Mouse (Mus musculus): ENCODE results near the gene Car14. TPM values are rescaled to one million over a fixed set of nuclear protein-coding genes. Genes with fewer than 3 reads are reported as not detected.

The Car14 gene
- polyA plus RNA-seq, 1 experiment from 2014 or later: 128 TPM

DNA sequence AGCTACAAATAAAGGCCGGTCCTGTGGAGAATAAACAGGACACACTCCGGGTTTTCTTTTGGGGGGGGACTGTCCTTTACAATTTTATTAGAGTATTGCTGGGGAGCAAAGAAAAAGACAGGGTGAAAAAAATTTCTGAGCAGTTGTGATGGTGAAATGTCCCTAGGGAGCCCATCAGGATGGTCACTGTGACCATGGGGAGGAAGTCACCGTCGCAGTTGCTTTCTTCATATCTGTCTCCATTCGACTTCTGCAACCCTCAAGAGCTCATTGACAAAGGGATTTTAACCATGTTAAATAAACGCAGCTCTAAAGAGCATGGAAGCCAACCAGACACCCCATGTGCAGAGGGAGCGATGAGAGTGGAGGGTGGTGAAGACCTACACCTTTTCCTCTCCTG lies 12.3 kb upstream of the Car14 start:
- 75% methylated on average over 7 of the region's 7 CpGs for WGBS
- Histone ChIP-seq H3K36me3 (ENCODE audit: control insufficient read depth, insufficient read depth, low read length) (no peaks in the 10 kb centered on the region), H3K4me2 (ENCODE audit: low read depth, severe bottlenecking) (no peak overlapping the region), H3K4me3 (ENCODE audit: low read depth, low read length) (no peak overlapping the region), H3K27me3 (ENCODE audit: control insufficient read depth, insufficient read depth, low read length) (no peaks in the 10 kb centered on the region), H3K4me1 (ENCODE audit: control insufficient read depth, insufficient read depth, low read length) (no peaks in the 10 kb centered on the region), H3K9me3 (ENCODE audit: control insufficient read depth, low read length) (no peaks in the 10 kb centered on the region), H3K27ac (replicated peaks; ENCODE audit: low read depth, low read length) (no peak overlapping the region), H3K9ac (ENCODE audit: low read length) (no peak overlapping the region)
- no peak for DNase-seq (ENCODE audit: low spot score)
- ATAC-seq (ENCODE audit: insufficient number of reproducible peaks, low FRiP score, low TSS enrichment, low read depth): no peak

GRCm38 (mm10) chr3:95914706-95915105 lies 10.2 kb upstream of the Car14 start:
- no peak overlapping the region for H3K4me2 ChIP-seq (ENCODE audit: low read depth, severe bottlenecking)
- no peaks in the 10 kb centered on the region for H3K27me3 ChIP-seq (ENCODE audit: control insufficient read depth, insufficient read depth, low read length)
- H3K4me3 ChIP-seq (ENCODE audit: low read depth, low read length): no peak overlapping the region
- 93% methylated on average over 4 of the region's 4 CpGs for WGBS
- no peak overlapping the region for H3K27ac ChIP-seq (replicated peaks; ENCODE audit: low read depth, low read length)
- H3K36me3 ChIP-seq (ENCODE audit: control insufficient read depth, insufficient read depth, low read length): no peaks in the 10 kb centered on the region
- DNase-seq (ENCODE audit: low spot score) (no peak), ATAC-seq (ENCODE audit: insufficient number of reproducible peaks, low FRiP score, low TSS enrichment, low read depth) (no peak)
- no peaks in the 10 kb centered on the region for H3K4me1 ChIP-seq (ENCODE audit: control insufficient read depth, insufficient read depth, low read length)
- H3K9me3 ChIP-seq (ENCODE audit: control insufficient read depth, low read length): no peaks in the 10 kb centered on the region
- H3K9ac ChIP-seq (ENCODE audit: low read length): no peak overlapping the region

GRCm38 (mm10) chr3:95907613-95908012 lies 3.1 kb upstream of the Car14 start:
- Histone ChIP-seq H3K36me3 (ENCODE audit: control insufficient read depth, insufficient read depth, low read length) (no peaks in the 10 kb centered on the region), H3K4me2 (ENCODE audit: low read depth, severe bottlenecking) (no peak overlapping the region), H3K4me3 (ENCODE audit: low read depth, low read length) (no peak overlapping the region), H3K9ac (ENCODE audit: low read length) (no peak overlapping the region), H3K9me3 (ENCODE audit: control insufficient read depth, low read length) (no peaks in the 10 kb centered on the region), H3K4me1 (ENCODE audit: control insufficient read depth, insufficient read depth, low read length) (peaks cover 4% of the 10 kb centered on the region; the same call in 1 of the 2 replicates), H3K27ac (replicated peaks; ENCODE audit: low read depth, low read length) (no peak overlapping the region), H3K27me3 (ENCODE audit: control insufficient read depth, insufficient read depth, low read length) (no peaks in the 10 kb centered on the region)
- 48% methylated on average over 4 of the region's 4 CpGs for whole genome bisulfite sequencing
- DNase-seq (ENCODE audit: low spot score): no peak
- ATAC-seq (ENCODE audit: insufficient number of reproducible peaks, low FRiP score, low TSS enrichment, low read depth): no peak

GRCm38 (mm10) chr3:95906860-95907259 lies 2.4 kb upstream of the Car14 start:
- H3K4me3 ChIP-seq (ENCODE audit: low read depth, low read length): peak overlapping the region; percentile 12
- H3K9ac ChIP-seq (ENCODE audit: low read length): no peak overlapping the region
- H3K36me3 ChIP-seq (ENCODE audit: control insufficient read depth, insufficient read depth, low read length): no peaks in the 10 kb centered on the region
- no peak overlapping the region for H3K27ac ChIP-seq (replicated peaks; ENCODE audit: low read depth, low read length)
- peaks cover 4% of the 10 kb centered on the region for H3K4me1 ChIP-seq (ENCODE audit: control insufficient read depth, insufficient read depth, low read length)
- WGBS: under 1% methylated on average over 12 of the region's 12 CpGs
- peak overlapping the region; percentile 90 for H3K4me2 ChIP-seq (ENCODE audit: low read depth, severe bottlenecking)
- peak; percentile 87 for DNase-seq (ENCODE audit: low spot score)
- H3K27me3 ChIP-seq (ENCODE audit: control insufficient read depth, insufficient read depth, low read length): no peaks in the 10 kb centered on the region
- no peaks in the 10 kb centered on the region for H3K9me3 ChIP-seq (ENCODE audit: control insufficient read depth, low read length)
- no peak for ATAC-seq (ENCODE audit: insufficient number of reproducible peaks, low FRiP score, low TSS enrichment, low read depth)

DNA sequence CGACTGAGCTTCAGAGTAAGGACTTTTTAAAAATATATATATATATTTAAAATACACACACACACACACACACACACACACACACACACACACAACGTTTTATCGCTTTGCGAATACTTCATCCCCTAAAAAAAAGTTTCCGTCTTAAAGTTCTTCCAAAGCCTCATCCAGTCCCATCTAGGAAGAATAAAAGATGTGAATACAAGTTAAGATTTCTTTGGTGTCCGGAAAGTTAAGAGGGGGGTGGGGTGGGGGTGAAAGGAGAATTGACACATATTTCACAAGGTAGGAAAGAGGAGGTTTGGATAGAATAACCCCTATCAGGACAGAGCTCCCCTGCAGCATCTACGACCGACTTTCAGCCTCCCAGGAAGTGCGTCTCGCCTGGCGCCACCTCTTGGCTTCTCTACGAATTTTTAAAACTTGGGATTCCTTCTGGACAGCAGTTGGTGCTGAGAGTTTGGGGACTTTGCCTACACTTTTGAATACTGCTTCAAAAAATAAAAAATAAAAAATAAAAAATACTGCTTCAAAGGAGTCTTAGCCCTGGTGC lies 1.5 kb upstream of the Car14 start:
- ATAC-seq (ENCODE audit: insufficient number of reproducible peaks, low FRiP score, low TSS enrichment, low read depth): no peak
- H3K36me3 ChIP-seq (ENCODE audit: control insufficient read depth, insufficient read depth, low read length): no peaks in the 10 kb centered on the region
- peak; percentile 80 for DNase-seq (ENCODE audit: low spot score)
- peaks cover 4% of the 10 kb centered on the region for H3K4me1 ChIP-seq (ENCODE audit: control insufficient read depth, insufficient read depth, low read length)
- H3K27ac ChIP-seq (replicated peaks; ENCODE audit: low read depth, low read length): 0 out of 2 replicates have a peak overlapping the region, but pooled peaks have one; percentile 81
- H3K9ac ChIP-seq (ENCODE audit: low read length): peak overlapping the region; percentile 72
- under 1% methylated on average over 12 of the region's 12 CpGs for WGBS
- H3K27me3 ChIP-seq (ENCODE audit: control insufficient read depth, insufficient read depth, low read length): no peaks in the 10 kb centered on the region
- H3K9me3 ChIP-seq (ENCODE audit: control insufficient read depth, low read length): no peaks in the 10 kb centered on the region
- peak overlapping the region; percentile 45 for H3K4me3 ChIP-seq (ENCODE audit: low read depth, low read length)
- H3K4me2 ChIP-seq (ENCODE audit: low read depth, severe bottlenecking): peak overlapping the region; percentile 90

GRCm38 (mm10) chr3:95905146-95905939 lies 852 bp upstream of the Car14 start:
- Histone ChIP-seq H3K36me3 (ENCODE audit: control insufficient read depth, insufficient read depth, low read length) (no peaks in the 10 kb centered on the region), H3K4me1 (ENCODE audit: control insufficient read depth, insufficient read depth, low read length) (peaks cover 4% of the 10 kb centered on the region), H3K4me3 (ENCODE audit: low read depth, low read length) (peak overlapping the region; percentile 45), H3K9me3 (ENCODE audit: control insufficient read depth, low read length) (no peaks in the 10 kb centered on the region), H3K4me2 (ENCODE audit: low read depth, severe bottlenecking) (peak overlapping the region; percentile 90), H3K27ac (replicated peaks; ENCODE audit: low read depth, low read length) (peak overlapping the region; percentile 81), H3K27me3 (ENCODE audit: control insufficient read depth, insufficient read depth, low read length) (no peaks in the 10 kb centered on the region), H3K9ac (ENCODE audit: low read length) (peak overlapping the region; percentile 72)
- ATAC-seq (ENCODE audit: insufficient number of reproducible peaks, low FRiP score, low TSS enrichment, low read depth): peak; percentile 63
- peak; percentile 82 for DNase-seq (ENCODE audit: low spot score)
- under 1% methylated on average over 18 of the region's 18 CpGs for WGBS

DNA sequence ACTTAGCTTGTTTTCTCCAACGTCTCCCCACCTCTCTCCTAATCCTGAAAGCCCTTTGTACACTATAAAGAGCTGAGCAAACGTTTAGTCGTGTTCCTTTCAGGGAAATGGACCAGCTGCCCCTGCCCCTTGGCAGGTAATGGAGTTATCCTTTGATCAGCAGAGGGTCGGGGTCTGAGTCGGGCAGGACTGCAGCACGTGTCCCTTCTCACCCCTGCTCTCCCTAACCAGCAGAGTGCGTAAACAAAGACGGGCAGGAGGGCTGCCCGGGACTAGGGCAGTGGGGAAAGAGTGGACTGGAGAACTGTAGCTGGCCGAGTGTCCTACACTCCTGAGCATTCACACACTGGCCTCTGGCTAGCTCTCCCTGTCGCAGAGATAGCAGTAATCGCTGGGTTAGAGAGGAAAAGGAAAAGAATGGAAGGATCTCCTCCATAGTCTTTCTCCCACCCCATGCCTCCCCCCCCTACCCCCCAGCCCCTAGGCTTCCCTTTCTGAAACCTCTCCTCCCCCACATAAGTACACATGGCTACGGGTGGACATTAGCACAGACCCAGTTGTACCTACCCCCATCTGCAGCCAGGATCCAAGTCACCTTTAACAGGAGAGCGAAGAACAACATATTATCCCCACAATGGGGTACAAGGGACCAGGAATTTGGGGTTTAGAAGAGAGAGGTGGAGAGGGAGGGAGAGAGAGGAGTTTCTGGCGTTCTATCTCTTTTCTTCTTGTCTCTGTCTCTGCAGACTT lies 563 bp downstream of the Car14 start:
- no peaks in the 10 kb centered on the region for H3K9me3 ChIP-seq (ENCODE audit: control insufficient read depth, low read length)
- peaks cover 4% of the 10 kb centered on the region for H3K4me1 ChIP-seq (ENCODE audit: control insufficient read depth, insufficient read depth, low read length)
- H3K4me3 ChIP-seq (ENCODE audit: low read depth, low read length): peak overlapping the region; percentile 45
- no peaks in the 10 kb centered on the region for H3K27me3 ChIP-seq (ENCODE audit: control insufficient read depth, insufficient read depth, low read length)
- H3K4me2 ChIP-seq (ENCODE audit: low read depth, severe bottlenecking): peak overlapping the region; percentile 90
- WGBS: under 1% methylated on average over 15 of the region's 15 CpGs
- peak overlapping the region; percentile 72 for H3K9ac ChIP-seq (ENCODE audit: low read length)
- H3K36me3 ChIP-seq (ENCODE audit: control insufficient read depth, insufficient read depth, low read length): no peaks in the 10 kb centered on the region
- peak overlapping the region; percentile 76; the same call in 1 of the 2 replicates for H3K27ac ChIP-seq (replicated peaks; ENCODE audit: low read depth, low read length)
- peak; percentile 75 for DNase-seq (ENCODE audit: low spot score)
- peak; percentile 44; the same call in 1 of the 2 replicates for ATAC-seq (ENCODE audit: insufficient number of reproducible peaks, low FRiP score, low TSS enrichment, low read depth)

DNA sequence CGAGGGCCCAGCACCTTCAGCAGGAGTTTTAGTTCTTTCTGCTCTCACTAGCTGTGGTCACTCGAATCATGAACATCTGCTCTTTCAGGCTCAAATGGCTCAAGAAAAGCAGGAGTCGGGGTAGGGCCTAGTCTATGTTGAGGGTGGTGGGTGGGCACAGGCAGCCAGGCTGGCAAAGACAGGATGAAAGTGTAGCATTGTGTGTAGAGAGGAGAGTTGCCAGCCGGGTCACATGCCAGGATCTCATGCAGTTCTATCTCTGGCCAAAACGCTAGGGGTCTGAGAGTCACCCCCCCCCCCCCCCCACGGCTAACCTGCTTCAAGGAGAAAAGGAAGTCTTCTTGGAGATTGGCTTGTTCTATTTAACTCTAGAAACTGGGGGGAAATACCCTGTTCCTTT lies 1.8 kb downstream of the Car14 start:
- Histone ChIP-seq H3K4me2 (ENCODE audit: low read depth, severe bottlenecking) (peak overlapping the region; percentile 90), H3K36me3 (ENCODE audit: control insufficient read depth, insufficient read depth, low read length) (0 out of 2 replicates have a peak, but pooled peaks cover 2% of the 10 kb centered on the region), H3K9ac (ENCODE audit: low read length) (peak overlapping the region; percentile 27; the same call in 1 of the 2 replicates), H3K4me1 (ENCODE audit: control insufficient read depth, insufficient read depth, low read length) (peaks cover 4% of the 10 kb centered on the region), H3K9me3 (ENCODE audit: control insufficient read depth, low read length) (no peaks in the 10 kb centered on the region), H3K4me3 (ENCODE audit: low read depth, low read length) (peak overlapping the region; percentile 45), H3K27ac (replicated peaks; ENCODE audit: low read depth, low read length) (no peak overlapping the region; the same call in 1 of the 2 replicates), H3K27me3 (ENCODE audit: control insufficient read depth, insufficient read depth, low read length) (no peaks in the 10 kb centered on the region)
- peak; percentile 23 for DNase-seq (ENCODE audit: low spot score)
- no peak for ATAC-seq (ENCODE audit: insufficient number of reproducible peaks, low FRiP score, low TSS enrichment, low read depth)
- WGBS: 29% methylated on average over 6 of the region's 6 CpGs
